Mouse (Mus musculus) adipocyte (in vitro differentiated cells): ENCODE measurements at regions not wholly inside any gene's neighbourhood (a gene's known extent, or its start where the extent isn't known, plus 50 kb on each side); places are given as distances from the start of the nearest gene placed in this dataset.

Source experiments
- DNase-seq: peaks from one replicate; pipeline ENCODE4 v3.0.0-alpha.2; 2016; ENCODE audit warnings: low spot score

- peak; percentile 54 for DNase-seq
Measured at GRCm38 (mm10) chrX:107477066-107477465, 73.9 kb upstream of the Itm2a start.

DNA sequence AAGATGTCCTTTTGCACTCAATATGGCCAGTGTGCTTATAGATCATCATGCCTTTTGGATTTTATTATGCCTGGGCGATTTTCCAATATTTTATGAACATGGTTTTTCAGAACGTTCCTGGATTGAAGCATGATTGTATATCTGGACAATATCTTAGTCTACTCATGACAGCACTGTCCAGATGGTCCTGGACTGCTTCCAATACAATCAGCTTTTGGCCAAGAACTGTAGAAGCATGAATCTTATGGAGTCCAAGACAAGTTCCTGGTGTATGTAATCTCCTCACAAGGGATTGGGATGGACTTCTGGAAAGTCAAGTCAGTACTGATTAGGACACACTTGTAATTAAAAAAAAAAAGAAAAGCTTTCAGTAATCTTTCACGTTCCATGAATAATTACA is 66.1 kb upstream of the Itm2a start:
- no peak for DNase-seq
